Mouse (Mus musculus) adrenal gland, postnatal 10 days (tissue): ENCODE data around the gene Ccdc173. TPM values are rescaled to one million over a fixed set of nuclear protein-coding genes. Genes with fewer than 3 reads are reported as not detected.
"Not testable (repeated sequence)": the region's sequence is repeated elsewhere in the genome, so short reads cannot be mapped to it uniquely, and the experiment has no call there.

ENCODE experiments used
- DNase-seq: peaks from one replicate; pipeline ENCODE4 v3.0.0; 2021; ENCODE audit warnings: mixed read lengths
- long read RNA-seq, 2 experiments: library from polyadenylated mRNA; stranded (forward); transcript quantifications; one replicate each; pipeline ENCODE4 v2.0.0; 2021
- total RNA-seq, 2 experiments: library from RNA; stranded (reverse); gene quantifications; 2 replicates each; pipeline ENCODE4 v1.2.3; 2021

Ccdc173 gene
- total RNA-seq: 1 to 10 TPM; 1.3 to 1.9 TPM
- long read RNA-seq, experiment 1, partial matches to known transcripts: 2 of 3 reads
- long read RNA-seq, experiment 1, other reads (novel, unspliced or antisense): 1 of 3 reads
- long read RNA-seq, experiment 2, partial matches to known transcripts: 1 of 2 reads
- long read RNA-seq, experiment 2, other reads (novel, unspliced or antisense): 1 of 2 reads

DNA sequence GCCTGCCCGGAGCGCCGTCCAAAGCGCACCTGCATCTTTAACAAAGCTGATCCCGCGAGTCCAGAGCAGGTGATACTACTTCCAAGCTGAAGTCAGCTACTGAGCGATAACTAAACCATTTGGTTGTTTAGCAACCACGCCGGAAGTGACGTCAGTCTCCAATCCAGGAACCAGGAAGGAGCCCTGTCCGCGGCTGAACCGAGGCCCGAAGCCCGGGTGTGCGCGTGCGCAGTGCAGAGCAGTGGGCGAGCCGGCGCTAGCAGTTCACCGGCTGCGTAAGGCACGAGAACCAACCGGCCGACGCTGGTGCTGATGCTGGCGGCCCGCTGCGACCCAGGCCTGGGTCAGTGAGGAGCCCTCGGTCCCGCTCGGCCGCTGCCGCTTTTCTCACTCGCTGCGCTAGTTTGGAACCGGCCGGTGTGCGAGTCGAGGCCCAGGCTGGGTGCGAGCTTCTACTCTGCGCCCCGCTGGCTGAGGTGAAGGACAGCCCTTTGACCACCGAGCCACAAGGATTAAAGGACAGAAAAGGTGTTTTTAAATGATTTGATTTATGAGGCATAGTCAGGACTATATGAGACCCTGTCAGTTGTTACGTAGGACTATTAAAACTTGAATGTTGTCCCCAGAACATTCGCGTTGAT is at the start of gene Ccdc173, which contains the start of gene Phospho2:
Gene Ccdc173 (minus strand): TSS at position 147 of the 641 bp plus-strand sequence.
Gene Phospho2 (plus strand): TSS at position 195 of the 641 bp plus-strand sequence.
- DNase-seq: peak; percentile 99

GRCm38 (mm10) chr2:69838707-69839106 is 49.3 kb upstream of the Ccdc173 start:
- no peak for DNase-seq

DNA sequence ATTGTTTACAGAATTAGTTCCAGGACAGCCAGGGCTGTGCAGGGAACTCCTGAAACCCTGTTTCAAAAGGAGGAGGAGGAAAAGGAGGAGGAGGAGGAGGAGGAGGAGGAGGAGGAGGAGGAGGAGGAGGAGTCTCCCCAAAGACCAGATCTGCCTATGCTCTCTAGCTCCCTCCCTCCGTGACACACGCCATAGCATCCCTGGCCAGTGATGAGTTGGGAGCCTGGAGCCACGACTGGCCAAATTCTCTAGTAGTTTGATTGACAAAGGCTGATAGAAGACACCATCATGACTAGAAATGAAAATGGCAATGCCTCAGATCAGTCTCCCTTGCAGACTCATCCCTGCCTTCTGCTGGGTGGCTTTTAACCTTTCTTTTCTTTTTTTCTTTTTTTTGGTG is 48.6 kb upstream of the Ccdc173 start:
- no peak for DNase-seq

GRCm38 (mm10) chr2:69837244-69837967 is 48.0 kb upstream of the Ccdc173 start:
- DNase-seq: no peak

DNA sequence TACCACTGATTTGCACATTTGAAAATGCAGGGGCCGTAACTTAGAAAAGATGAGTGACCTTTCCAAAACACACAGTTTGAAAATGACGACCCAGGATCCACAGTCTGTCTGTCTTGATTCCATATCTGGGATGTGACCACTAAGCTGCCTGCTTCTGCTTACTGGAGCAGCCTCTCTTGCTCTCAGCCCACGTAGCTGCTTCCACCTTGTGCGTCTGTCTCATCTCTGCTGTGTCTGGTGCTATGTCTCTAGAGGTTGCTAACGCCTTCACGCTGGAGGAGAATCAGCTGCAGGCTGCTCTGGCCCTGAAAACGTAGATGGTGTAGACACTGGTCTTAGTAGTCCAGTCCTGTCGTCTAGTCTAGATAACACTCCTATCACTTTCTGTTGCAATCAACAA is 40.7 kb upstream of the Ccdc173 start:
- DNase-seq: no peak

DNA sequence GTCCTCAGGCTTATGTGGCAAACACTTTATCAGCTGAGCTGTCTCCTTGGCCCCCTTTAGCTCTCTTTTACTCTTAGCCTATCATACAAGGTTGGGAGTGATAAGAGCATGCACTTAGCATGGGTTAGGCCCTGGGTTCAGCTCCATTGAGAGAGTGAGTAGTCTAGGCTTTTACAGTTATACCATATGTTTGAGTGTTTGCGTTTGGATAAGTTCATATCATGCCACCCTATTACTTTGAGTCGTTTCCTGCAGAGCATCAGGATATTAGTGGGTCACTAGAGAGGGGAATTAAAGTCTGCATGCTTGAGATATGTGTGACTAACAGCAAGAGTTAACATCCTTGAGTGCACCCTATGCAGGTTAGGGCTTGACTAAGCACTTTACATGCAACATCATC is 40.3 kb upstream of the Ccdc173 start:
- no peak for DNase-seq

DNA sequence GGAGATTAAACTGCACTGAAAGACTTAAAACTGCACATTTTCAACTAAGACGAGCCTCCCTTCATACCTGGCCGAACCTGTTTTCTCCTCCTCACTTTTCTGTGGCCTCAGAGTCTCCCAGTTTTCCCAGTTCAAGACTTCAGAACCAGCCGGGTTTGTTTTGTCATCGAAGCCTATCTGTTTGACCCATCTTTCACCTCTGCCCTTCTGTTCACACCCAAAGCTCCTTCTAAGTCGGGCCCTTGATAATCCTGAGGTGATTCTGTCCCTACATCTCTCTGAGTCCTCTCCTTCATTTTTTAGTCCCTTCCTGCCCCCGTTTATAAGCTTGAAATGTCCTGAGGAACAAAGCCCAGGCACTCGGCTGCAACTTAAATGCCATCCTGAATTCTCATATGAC is 38.7 kb upstream of the Ccdc173 start:
- DNase-seq: no peak

GRCm38 (mm10) chr2:69826380-69826779 is 37.0 kb upstream of the Ccdc173 start:
- no peak for DNase-seq

GRCm38 (mm10) chr2:69825898-69826297 is 36.5 kb upstream of the Ccdc173 start:
- no peak for DNase-seq

DNA sequence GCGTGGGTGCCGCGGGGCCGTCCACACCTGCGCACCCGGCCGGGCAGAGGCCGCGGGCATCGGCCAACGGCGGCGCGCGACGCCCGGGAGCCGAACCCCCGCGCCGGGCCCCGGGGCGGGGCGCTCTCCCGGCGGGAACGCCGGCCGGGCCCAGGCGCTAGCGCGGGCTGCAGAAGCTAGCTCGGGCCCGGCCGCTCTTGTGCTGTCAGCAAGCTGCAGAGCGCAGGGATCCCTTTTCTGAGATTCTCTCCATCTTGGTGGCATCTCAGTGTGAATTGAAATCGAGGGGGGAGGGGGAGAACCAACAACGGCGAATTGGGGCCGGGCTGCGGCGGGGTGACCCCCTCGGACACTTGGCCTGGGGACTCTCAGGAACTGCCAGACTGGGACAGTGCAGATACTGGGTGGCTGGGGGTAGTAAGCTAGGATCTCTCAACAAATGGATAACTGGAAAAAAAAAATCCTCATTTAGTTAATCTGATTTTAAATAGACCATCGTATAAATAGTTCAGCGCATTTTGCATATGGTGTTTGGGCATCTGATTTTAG is 33.8 kb upstream of the Ccdc173 start:
- DNase-seq: peak; percentile 67

- DNase-seq: peak; percentile 67
These were observed 33.2 kb upstream of the Ccdc173 start for GRCm38 (mm10) chr2:69822361-69823128.

GRCm38 (mm10) chr2:69821711-69822110 is 32.3 kb upstream of the Ccdc173 start, which contains the start of gene Klhl23:
Gene Klhl23 (plus strand): TSS chr2:69821944.
- DNase-seq: peak; percentile 24

- no peak for DNase-seq
These were observed 30.8 kb upstream of the Ccdc173 start for GRCm38 (mm10) chr2:69820201-69820600.

GRCm38 (mm10) chr2:69818350-69819085 is 29.1 kb upstream of the Ccdc173 start:
- no peak for DNase-seq

- DNase-seq: no peak
These were observed 27.2 kb upstream of the Ccdc173 start for GRCm38 (mm10) chr2:69816575-69816974.

DNA sequence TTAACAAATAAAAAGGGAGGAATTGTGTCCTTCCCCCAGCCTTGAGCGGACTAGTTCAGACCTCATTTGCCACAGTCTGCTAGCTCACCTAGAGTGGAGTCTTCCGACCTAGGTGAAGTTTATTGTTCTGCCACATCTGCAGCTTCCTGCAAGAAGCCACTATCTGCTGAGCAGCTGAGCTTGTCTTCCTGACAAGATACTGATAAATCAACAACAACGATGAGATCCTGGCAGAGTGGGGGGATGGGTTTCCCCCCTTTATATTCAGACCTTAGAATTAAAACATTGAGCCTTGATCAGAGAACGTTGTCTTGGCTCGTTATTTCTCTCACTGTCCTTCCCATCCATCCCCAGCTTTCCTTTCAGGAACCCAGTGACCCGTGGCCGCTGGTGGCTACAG is 22.0 kb upstream of the Ccdc173 start:
- DNase-seq: not testable (repeated sequence)

DNA sequence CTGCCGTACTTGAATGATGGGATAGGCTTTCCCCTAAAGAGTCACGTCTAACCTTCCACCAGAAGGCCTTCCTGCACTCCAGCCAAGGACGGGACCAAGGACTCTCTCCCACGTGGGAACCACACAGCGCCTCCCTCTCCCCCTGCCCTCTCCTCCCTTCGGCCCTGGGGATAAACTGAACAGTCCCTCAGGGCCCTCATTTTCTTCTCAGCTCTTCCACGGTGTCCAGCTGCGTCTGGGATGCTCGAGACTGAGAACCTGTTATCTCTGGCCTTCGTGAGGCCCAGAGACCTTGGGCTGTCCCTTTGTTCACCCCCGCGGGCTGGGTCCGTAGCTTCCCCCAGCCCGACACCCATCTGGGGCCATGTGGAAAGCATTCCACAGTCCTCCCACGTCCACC is 20.8 kb upstream of the Ccdc173 start:
- peak; percentile 61 for DNase-seq

GRCm38 (mm10) chr2:69804663-69805062 is 15.3 kb upstream of the Ccdc173 start:
- DNase-seq: not testable (repeated sequence)

DNA sequence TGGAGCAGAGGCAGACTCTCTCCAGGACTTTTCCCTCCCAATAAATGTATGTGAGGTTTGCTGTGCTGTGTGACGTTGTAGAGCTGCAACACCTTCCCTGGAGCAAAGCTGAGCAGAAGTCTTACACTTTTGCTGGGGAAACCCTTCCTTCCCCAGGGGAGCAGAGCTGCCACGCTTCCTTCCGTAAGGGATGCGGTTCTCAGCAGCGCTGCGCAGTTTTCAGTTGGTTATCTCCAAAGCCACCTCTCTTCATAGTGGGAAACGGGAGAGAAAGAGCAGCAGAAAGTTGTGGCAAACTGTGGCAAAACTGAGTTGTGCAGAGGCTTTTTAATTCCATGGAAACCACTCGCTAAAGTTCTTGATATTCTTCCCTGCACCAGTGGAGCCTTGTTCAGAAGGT is 14.4 kb upstream of the Ccdc173 start:
- DNase-seq: no peak

DNA sequence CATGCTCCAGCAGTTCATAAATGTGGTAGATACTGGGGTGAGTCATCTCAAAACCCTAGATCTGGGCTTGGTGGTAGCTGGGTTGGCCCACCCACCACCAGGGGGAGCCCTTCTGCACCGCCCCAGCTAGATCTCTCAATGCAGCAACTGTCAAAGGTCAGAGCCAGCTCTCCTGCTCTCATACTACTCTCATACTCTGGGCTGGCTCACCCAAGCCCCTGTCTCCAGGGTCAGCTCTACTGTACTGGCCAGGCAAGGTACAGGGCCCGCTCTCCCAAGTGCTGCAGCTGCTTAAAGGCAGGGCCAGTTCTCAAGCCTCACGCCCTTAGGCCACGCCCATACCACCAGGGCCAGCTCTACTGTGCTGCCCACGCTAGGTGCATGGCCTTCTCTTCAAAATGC is 13.5 kb upstream of the Ccdc173 start:
- peak; percentile 91 for DNase-seq

DNA sequence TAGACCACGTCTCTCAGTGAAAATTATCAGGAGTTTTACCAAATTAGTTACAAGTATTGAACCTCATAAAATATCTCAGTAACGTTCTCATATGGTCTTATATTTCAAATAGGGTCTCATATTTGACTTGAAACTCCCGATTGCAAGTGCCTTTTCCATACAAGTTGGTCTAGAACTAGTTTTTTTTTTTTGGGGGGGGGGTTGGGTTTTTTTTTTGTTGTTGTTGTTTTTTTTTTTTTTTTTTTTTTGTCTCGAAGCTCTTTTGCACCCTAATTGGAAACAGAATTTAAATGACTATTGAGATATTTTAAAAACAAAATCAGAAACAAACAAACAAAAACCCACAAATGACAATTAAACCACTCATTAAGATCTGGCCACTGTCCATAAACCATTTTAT is 1.3 kb upstream of the Ccdc173 start:
- DNase-seq: no peak

DNA sequence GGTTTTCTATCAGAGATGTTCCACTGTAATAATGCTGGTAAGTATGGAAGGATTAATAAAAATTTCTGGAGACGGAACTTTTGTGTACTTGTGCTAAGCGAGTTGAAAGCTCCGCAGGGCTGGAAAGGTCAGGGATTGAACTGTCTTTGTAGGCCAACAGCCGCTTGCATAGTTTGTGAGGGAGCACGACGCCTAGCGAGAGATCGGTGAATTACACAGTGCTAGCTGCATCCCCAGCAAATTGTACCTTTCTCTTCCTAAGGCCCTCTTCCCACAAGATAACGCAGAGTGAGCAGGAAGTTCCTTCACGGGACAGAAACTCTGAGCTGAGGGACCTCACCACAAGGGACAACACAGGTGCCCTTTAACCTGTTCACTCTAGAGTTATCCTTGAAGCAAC is 910 bp upstream of the Ccdc173 start:
- DNase-seq: peak; percentile 90
